Mouse (Mus musculus) left cerebral cortex, adult 9 months (tissue): ENCODE measurements around the gene Bok.

Experiments used
- DNase-seq, 2 experiments: peaks; one replicate each; pipeline ENCODE4 v3.0.0; 2022; ENCODE audit warnings: low spot score in 2 of 2

Bok gene

DNA sequence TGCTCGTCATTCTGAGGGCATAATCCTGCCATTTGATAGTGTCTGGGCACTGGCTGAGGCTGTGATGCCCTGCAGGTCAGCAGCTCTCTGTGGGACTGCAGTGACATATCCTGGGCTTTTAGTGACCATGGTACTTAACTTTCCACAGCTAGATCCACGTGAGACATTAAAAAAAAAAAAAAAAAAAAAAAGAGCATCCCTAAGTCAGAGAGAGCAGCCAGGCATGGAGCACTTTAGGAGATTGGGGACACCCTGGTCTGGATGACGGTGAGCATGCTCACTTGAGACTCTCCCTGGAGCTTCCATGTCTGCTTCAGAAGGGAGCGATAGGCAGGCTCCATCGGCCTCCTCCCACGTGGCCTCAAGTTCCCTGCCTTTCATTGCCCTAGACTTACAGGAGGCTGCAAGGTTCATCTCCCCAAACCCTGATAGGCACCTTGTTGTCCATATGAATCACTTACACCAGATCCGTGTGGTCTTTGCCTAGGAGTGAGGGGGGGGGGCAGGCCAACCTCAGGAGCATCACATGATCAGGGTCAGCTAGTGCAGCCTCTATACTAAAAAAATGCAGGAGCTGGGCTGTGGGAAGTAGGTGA lies 4.5 kb downstream of the Bok start:
- no peak for DNase-seq

DNA sequence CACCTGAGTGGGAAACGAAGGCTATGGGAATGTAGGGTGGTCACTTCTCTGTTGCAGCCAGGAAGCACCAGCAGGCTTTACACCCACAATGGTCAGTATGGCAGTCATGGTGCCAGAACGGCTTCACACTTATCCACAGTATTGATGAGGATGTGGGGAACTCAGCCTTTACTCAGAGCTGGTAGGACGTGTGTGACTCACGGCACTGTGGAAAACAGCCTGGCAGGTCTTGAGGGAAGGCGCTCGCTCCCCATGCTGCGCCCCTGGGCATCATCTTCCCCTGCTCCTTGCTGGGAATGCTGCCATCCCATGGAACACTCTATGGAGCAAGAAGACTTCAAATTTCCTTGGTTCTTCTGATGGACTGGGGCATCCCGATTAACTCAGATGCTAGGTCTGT lies 5.6 kb downstream of the Bok start:
- DNase-seq = no peak

DNA sequence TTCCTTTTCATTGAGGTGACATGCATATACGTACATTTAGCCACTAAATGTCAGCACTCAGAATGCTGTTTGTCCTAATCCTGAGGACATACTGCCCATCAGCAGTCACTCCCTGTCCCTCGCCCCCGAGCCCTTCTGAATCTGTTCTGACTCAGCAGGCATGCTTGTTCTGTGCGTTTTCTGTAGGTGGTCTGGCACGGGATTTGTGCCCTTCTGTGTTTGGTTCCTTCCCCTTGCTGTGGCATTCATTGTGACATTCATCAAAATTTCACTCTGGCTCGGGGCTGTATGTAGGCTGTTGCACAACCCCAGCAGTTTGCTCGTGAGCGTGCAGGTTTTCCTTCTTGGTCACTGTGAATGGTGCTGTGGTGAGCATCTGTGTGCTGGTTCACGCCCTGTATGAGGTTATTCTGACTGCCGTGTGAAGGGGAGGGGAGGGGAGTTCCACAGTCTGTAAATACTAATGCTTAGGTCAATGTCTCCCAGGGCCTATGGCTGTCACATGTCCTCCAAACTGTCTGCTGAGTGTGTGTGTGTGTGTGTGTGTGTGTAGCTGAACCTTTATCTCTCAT lies 6.4 kb downstream of the Bok start:
- DNase-seq = peak in 1 of 2 experiments; percentile 37

DNA sequence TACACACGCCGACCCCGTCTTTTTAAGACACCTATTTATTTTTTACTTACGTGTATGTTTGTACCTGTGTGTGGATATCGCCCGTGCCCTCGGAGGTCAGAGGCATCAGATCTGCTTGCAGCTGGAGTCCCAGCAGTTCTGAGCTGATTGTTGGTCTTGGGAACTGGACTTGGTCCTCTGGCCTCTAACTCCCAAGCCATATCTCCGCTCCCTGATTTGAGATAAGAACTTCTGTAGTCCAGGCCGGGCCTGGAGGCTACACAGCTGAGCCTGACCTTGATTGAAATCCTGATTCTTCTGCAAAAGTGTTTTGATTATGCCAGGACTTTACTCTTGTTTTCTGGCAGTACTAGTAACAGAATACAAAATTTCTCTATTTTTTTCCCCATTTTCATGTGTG lies 7.3 kb downstream of the Bok start:
- no peak for DNase-seq

DNA sequence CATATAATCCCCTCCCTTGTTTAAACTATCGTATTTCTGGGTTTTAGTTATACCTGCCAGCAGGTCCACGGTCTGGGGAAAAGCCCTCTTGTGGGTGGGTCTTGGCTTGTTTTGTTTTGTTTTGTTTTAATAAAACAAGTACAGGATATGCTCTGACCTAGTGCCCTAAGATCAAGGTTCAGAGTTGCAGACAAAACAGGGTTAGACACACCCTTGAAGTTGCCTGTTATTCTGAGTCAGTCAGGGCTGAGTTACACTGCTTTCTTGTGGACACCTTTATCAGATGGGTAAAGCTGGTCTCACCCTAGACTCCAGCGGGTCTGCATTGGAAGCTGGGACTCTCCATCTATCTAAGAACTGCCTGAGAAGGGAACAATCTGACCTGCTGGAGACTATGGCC lies 8.0 kb downstream of the Bok start:
- no peak for DNase-seq

DNA sequence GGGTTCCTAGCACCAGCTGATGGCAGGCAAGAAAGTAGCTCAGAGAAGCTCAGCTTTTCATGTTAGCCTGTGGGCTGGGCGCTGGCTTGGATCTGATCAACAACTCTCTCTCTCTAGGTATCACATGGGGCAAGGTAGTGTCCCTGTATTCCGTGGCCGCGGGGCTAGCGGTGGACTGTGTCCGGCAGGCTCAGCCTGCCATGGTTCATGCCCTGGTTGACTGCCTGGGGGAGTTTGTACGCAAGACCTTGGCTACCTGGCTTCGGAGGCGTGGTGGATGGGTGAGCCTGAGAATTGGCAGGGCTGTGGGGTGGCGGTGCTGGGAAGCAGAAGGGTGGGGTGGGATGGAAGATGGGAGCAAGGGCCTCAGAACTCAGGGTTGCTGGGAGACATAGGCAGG lies 8.5 kb downstream of the Bok start:
- no peak for DNase-seq

DNA sequence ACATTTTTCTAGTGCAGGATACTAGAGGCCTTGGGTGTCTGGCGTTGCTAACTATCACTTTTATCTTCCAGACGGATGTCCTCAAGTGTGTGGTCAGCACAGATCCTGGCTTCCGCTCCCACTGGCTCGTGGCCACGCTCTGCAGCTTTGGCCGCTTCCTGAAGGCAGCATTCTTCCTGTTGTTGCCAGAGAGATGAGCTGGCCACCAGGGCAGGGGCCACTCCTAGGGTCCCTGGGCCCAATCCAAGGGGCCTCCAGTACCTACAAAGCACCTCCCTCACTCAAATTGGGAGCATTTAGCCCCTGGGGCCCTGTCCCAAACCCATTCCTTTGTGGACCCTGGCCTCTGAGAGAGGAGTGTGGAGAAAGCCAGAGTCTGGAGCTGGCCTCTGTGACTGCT lies 9.5 kb downstream of the Bok start:
- DNase-seq = no peak

DNA sequence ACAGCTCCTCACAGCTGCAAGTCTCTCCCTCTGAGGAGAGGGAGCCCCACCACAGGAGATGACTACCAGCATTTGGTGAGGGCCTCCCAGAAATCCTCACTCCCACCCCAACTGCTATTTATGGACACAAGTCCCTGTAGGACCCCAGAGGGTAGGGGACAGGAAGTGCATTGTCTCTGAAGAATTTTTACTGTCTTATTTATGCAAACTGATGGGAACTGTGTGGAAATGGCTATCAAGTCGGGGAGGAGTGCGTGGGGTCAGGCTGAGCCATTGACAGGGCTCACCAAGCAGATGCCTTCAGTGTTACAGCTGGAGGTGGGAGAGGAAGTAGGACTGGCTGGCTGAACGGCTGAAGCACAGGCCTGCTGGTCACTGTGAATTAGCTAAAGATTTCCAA lies 11.9 kb downstream of the Bok start:
- DNase-seq = no peak

DNA sequence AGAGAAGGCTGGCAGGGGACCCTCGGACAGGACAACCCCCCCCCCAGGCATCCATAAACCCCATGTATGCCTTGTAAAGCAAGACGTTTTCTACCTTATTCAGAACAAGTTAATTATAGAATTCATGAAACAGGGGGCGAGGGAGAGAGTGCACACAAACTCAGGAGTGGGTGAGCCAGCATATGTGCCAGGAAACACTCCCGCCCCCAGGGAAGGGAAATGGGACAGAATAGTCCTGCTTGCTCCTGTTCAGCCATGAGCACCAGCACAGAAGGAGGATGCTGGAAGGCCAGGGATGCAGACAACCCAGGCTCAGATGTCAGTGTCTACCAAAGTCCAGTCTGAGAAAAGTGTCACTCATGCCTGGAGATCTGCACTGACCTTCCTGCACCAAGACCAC lies 13.7 kb downstream of the Bok start:
- peak in 1 of 2 experiments; percentile 77 for DNase-seq

DNA sequence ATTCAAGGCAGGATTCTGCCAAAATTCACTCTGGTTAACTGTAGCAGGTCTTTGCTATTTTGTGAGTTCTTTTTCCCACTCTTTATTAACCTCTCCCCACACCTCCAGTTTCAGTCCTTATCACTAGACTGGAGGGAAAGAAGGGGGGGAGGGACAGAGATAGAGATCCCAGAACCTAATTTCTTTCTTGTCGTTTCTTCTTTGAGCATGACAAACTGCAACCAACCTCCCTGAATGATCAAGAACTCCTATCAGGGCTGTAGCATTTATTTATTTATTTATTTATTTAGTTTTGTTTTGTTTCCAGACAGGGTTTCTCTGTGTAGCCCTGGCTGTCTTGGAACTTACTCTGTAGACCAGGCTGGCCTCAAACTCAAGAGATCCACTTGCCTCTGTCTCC lies 16.6 kb downstream of the Bok start:
- no peak for DNase-seq

DNA sequence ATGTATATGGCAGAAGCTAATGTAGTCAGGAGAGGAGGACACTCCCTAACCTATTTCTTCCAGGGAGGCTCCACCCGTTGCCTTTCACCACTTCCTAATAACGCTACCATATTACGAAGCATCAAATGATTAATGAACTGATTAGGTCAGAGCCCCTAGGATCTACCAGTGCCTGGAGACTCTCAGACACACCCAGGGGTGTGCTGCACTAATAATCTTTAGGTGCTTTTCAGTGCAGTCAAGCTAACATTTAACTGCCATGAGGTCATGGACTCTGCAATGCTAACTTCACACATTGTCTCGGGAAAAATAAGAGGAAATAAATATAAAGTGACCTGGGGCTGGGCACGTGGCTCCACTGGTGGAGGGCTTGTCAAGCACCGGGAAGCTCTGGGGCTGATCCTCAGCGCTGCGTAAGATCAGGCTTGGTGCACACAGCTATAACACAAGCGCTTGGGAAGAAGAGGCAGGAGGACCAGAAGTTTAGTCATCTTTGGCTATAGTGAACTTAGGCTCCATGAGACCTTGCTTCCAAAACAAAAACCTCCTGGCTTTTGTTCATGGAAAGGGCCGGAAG lies 18.1 kb downstream of the Bok start:
- no peak for DNase-seq

DNA sequence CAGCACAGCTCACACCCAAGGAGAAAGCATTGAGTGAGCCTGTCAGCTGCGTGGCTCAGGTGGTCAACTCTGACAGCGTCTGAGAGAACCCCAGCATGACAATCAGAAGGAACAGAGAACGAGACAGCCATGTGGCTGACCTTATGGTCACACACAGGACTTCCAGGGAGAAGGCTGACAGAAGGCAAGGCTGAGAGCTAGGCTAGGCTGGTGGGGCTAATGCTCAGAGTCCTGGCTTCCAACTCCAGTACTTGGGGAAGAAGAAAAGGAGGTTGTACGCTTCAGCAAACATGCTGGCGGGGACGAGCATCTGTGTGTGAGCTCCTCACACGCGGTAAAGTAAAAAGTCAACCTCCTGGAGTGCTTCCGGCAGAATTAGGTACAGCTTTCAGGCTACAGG lies 18.9 kb downstream of the Bok start:
- no peak for DNase-seq

DNA sequence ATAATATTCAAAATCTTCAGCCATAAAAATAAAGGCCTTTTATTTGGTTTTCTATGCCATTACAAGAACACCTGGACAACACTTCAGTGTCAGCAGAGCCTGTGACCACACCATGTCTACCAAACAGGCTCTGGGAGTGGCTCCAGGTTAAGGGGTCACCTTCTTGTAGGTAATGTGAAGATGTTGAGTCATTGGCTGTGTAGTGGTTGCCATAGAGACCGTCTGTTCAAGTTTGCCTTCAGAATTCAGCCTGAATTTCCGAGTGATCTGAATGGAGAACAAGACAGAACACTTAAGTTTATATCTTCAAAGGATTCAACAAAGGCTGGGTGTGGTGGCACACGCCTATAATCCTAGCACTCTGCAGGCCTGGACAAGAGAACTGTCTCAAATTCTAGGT lies 19.9 kb downstream of the Bok start:
- no peak for DNase-seq

DNA sequence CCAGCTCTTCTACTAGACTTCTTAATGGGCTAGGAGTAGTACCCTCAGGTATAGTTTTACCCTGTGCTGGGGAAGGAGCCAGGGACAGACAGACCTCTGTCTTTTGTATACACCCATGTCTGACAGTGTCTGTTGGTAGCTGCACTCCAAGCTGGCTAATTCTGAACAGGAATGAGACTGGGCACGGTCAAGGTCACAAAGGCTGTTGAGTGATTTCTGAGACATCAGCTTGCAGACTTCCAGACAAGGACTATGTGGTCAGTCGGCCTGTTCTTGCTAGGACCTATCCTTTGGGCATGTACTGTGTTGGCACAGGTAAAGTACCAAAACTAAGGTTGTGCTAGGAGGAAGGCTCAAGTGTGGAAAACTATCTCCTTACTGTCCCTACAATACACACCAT lies 30.7 kb downstream of the Bok start:
- no peak for DNase-seq

DNA sequence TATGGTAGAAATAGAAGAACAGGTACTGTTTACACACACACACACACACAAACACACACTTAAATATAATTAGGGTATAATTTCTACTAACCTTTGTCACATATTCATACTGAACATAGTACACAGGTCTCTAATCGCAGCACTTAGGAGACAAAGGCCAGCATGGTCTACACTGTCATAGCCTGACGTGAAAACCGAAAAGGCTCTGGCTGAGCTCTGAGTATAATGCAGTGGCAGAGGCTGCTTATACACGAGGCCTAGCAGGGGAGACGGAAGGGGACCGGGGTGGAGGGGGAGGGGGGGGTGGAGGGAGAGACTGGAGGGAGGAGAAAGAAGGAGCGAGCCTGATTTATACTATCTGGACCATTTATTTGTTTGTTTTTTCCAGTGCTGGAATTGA lies 36.1 kb downstream of the Bok start:
- DNase-seq = no peak

DNA sequence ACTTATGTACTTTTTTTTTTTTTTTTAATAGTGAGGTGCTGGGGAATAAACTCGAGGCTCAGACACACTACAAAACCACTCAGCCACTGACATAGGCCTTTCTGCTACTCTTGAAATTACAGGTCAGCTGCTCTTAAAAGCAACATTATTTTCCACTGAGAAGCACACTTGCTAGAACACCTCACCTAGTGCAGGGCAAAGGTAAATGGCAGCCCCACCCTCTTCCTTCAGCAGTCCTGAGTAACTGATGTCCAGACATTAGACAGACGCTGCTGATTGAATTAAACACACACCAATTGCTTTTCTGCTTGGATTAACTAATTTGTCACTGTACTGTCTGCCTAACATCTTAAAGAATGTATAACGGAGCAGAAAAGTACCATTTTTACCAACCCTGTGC lies 39.2 kb downstream of the Bok start:
- no peak for DNase-seq

DNA sequence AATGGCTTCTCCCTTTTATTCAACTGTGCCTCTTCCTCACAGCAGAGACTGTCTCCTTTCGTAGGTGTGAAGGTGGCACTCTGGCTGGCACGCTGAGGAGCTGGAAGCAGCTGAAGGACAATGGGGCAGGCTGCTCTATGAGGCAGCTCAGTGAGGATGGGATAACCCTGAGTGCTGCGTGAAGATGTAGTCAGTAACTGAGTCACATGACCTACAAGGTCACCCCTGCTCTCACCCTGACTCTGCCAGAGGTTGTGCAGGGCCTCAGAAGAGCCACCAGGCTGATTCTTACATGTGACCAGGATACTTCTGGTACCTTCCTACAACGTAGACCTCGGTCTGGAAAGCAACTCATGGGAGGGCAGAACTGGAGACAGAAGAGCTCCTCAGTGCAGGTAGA lies 40.2 kb downstream of the Bok start:
- no peak for DNase-seq

DNA sequence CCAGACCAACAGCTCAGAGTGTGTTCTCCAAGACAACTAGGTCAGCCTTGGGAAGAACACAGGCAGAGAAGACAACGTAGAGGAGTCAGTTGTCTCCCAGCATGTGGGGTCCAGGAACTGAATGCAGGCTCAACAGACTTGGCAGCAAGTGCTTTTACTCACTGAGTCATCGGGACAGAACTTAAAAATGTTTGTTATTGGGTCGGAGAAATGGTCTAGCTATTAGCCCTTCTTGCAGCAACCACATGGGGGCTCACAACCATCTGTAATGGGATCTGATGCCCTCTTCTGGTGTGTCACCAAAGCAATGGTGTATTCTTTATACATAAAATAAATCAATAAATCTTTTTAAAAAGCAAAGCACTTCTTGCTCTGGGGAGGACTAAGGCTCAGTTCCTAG lies 40.7 kb downstream of the Bok start:
- DNase-seq = no peak

DNA sequence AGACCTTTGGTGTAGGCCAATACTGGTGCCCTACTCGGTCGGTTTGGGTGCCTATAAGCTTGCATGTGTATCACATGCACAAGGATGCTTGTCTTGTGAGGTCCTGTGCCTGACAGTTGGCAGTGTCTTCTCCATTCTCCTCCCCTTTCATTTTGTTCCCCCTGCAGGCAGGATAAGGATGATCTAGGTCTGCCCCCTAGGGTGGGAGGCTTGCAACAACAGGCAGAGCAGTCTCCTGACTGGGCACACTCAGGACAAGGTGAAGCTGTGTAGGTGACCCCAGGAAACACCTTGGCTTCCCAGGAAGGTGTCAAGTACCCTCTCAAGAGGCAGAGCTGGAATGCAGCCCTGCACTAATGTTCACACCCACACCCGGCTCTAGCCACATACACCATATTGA lies 41.5 kb downstream of the Bok start:
- DNase-seq = peak in 1 of 2 experiments; percentile 50

DNA sequence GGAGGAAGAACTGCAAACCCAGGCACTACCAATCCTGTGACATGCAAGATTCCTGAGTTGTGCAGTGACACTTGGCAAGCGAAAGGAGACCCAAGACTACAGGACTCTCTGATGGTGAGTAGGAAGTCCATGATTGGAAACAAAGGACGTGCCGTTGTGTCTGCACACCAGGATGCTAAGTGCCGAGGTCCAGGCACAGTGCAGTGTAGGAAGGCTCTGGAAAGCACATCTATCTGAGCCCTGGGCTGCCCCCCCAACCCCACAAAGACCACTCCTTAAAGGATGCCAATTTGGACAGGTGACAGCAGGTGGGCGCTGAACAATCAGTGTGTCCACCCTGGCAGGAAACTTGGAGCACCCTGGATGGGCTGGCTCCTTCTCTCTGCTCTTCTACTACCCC lies 45.6 kb downstream of the Bok start:
- DNase-seq = no peak

DNA sequence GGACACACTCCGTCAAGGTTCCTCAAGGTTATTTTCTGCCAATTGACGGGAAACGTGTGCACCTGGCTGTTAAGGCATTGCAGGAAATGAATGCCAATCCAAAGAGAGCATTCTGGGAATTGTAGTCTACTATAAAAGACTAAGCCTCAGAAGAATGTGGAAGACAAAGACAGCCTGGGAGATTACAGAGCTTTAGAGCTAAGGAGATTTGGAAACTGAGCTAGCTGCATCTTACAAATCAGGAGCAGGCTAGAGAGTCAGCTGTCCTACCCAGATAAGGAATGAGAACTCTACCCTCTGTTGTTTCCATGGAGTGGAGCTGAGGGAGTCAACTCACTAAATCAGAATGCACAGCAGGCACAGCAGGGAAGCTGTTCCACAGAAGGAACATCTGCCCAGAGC lies 46.4 kb downstream of the Bok start:
- DNase-seq = no peak

DNA sequence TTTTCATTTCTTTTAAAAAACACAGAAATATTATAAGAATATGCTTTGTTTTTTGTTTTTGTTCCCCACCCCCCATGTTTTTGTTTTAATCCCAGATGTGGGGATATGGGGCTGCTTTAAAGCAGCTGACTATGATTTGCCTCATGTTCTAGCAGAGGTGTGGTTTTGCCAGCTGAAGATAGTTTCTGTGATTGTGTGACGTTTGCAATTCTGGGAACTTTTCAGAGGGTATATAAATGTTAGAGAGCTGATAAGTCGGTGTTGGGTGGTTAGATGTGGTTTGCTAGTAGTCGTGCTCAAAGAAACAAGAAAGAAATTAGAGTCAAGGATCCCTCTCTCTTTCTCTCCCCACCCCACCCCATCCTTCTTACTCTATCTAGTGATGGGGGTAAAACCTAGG lies 50.4 kb downstream of the Bok start:
- DNase-seq = no peak

DNA sequence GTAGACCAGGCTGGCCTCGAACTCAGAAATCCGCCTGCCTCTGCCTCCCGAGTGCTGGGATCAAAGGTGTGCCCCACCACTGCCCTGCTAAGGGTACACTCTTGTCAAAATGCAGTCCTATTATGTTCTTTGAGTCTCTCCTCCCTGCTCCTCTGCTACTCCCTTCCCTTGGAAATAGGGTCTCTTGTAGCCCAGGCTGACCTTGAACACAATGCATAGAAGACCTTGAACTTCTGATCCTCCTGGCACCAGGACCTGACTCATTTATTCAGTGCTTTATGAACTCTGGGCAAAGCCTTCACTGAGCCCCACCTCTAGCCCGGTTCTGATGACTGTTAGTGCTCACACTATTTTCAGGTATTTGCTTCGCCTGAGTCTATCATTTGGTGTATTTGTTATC lies 52.3 kb downstream of the Bok start:
- DNase-seq = no peak

DNA sequence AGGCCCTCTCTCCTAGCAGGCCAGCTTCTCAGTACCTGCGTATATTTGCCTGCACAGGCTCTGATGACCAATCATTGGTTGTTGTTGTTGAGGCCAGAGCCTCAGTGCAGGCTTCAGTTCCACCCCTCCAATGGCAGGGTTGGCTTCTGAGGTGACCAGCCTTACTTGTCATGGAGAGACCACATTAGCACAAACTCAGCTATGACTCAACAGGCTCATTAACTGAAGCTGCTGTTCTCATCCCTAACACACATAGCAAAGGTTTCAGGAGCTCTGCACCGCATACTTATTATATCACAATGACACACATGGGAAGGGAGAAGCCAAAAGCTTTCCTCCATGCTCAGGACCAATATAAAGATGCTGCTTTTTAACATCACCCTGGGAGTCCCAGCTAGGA lies 55.2 kb downstream of the Bok start:
- no peak for DNase-seq
